Mouse (Mus musculus): ENCODE measurements around the gene Hdhd3.

GRCm38 (mm10) chr4:62519122-62519848, 16.0 kb upstream of the Hdhd3 start:
- TF ChIP-seq CTCF (IDR thresholded peaks at IDR 0.05; ENCODE audit: insufficient read depth, low read length) (no peak), POLR2A (IDR thresholded peaks at IDR 0.05; ENCODE audit: borderline replicate concordance, extremely low read depth, low read depth, low read length) (no peak)
